Mouse (Mus musculus) brain, embryonic 14.5 days (tissue): Measurements from ENCODE around the gene Cdk5rap3.

Experiments
- CTCF ChIP-seq: fragments of 200-500 bp; IDR thresholded peaks from 2 replicates; pipeline ENCODE4 v1.5.1; 2012; ENCODE audit warnings: inconsistent platforms, mild to moderate bottlenecking, moderate library complexity, borderline replicate concordance; ENCODE audit not compliant: insufficient read depth, insufficient read length; ENCODE audit errors: extremely low read depth
- POLR2A ChIP-seq: fragments of 200-500 bp; IDR thresholded peaks from 2 replicates; pipeline ENCODE4 v1.6.1; 2012; ENCODE audit warnings: mild to moderate bottlenecking, inconsistent platforms, borderline replicate concordance; ENCODE audit not compliant: poor library complexity, insufficient read depth, insufficient read length, severe bottlenecking; ENCODE audit errors: extremely low read depth

DNA sequence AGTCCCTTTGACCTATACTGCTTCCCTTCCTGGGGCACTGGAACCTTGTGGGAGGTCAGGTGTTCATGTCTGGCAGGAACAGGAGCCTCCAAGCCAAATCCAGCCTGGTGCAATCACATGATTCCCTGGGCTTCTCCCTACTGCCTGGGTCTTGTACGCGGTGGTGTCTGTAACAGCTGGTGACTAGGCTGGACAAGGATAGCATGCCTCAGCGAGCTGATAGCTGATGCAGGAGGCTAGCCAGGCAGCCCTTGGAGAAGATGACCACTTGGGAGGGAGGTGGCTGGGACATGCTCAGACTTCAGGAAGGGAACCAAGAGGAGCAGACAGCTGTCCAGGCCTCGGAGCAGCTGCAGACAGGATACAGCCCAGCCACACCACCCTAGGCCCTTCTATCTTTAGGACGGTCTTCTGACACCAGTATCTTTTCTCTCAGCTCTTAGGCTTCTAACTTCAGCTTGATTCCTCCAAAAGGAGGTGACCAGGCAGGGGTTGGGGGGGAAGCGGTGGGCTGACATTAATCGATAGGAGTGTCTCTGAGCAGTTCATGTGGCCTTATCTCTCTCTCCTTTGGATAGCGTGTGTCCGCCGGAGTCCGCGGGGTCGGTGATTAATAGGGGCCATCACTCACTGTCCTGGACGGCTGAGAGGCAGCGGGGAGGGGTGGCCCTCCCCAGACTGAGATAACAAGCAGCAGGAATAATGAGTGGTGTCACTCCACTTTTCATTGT, 9.7 kb downstream of the Cdk5rap3 start:
- TF ChIP-seq CTCF: no peak
- no peak for TF ChIP-seq POLR2A
